Mouse (Mus musculus) gastrocnemius, postnatal 36 days (tissue): ENCODE data around the gene Ssh3. TPM values are rescaled to one million over a fixed set of nuclear protein-coding genes. Genes with fewer than 3 reads are reported as not detected.
A peak's percentile ranks its signal among the peaks of the same experiment; 100 is the strongest.

ENCODE experiments used
- DNase-seq, 2 experiments: peaks; one replicate each; pipeline ENCODE4 v3.0.0; 2022
- intact Hi-C: fragments of 180-260 bp; cut with DNase I; formaldehyde crosslinking; loops from one replicate; pipeline ENCODE4 v1.15.1; 2025
- microRNA-seq, 2 experiments: library from miRNA; unstranded; fragments of <30 nt; microRNA quantifications; one replicate each; pipeline ENCODE4 v1.2.0; 2021
- total RNA-seq, 2 experiments: library from RNA; stranded (reverse); gene quantifications; 2 replicates each; pipeline ENCODE4 v1.2.3; 2021

Ssh3 gene
- total RNA-seq, 2 experiments from 2014 or later, result 2.4 to 3.0 TPM

- DNase-seq, result no peak
- intact Hi-C loops, result loop anchor here (10.0 kb wide), 1 partner anchor 206 kb away; the partner anchor contains the start of gene Ndufv1
These were observed 47.8 kb downstream of the Ssh3 start for GRCm38 (mm10) chr19:4220957-4221743.

- DNase-seq, result no peak
- intact Hi-C loops, result loop anchor here (10.0 kb wide), 1 partner anchor 206 kb away; the partner anchor contains the start of gene Ndufv1
These were observed 48.6 kb downstream of the Ssh3 start for GRCm38 (mm10) chr19:4220416-4220815.

- DNase-seq, result no peak
- intact Hi-C loops, result loop anchor here (10.0 kb wide), 1 partner anchor 205 kb away; the partner anchor contains the start of gene Ndufv1
These were observed 49.0 kb downstream of the Ssh3 start for GRCm38 (mm10) chr19:4219943-4220342.

GRCm38 (mm10) chr19:4218784-4219183, 50.2 kb downstream of the Ssh3 start:
- intact Hi-C loops, result no loop called here
- DNase-seq, result no peak

GRCm38 (mm10) chr19:4218293-4218692, 50.7 kb downstream of the Ssh3 start:
- no peak for DNase-seq
- intact Hi-C loops, result no loop called here

GRCm38 (mm10) chr19:4217855-4218254, 51.1 kb downstream of the Ssh3 start:
- no peak for DNase-seq
- intact Hi-C loops, result no loop called here

- intact Hi-C loops, result no loop called here
These were observed 51.8 kb downstream of the Ssh3 start for GRCm38 (mm10) chr19:4217140-4217539.

GRCm38 (mm10) chr19:4216041-4216685, 52.8 kb downstream of the Ssh3 start:
- intact Hi-C loops, result no loop called here
- DNase-seq, result no peak

More at GRCm38 (mm10) chr19:4217140-4217539, 51.8 kb downstream of the Ssh3 start:
- no peak for DNase-seq

- DNase-seq, result no peak
- intact Hi-C loops, result no loop called here
These were observed 53.5 kb downstream of the Ssh3 start for GRCm38 (mm10) chr19:4215451-4215840.

GRCm38 (mm10) chr19:4214771-4215450, 54.1 kb downstream of the Ssh3 start:
- no peak for DNase-seq
- intact Hi-C loops, result no loop called here

GRCm38 (mm10) chr19:4214071-4214770, 54.8 kb downstream of the Ssh3 start, which contains the start of the genes Clcf1 and AC109138.7:
Gene Clcf1 (plus strand): TSS chr19:4214238.
Gene AC109138.7 (plus strand): TSS chr19:4214357.
- intact Hi-C loops, result no loop called here
- DNase-seq, result peak in 1 of 2 experiments; percentile 43

GRCm38 (mm10) chr19:4213524-4213974, 55.4 kb downstream of the Ssh3 start:
- intact Hi-C loops, result no loop called here
- DNase-seq, result no peak

GRCm38 (mm10) chr19:4211891-4212588, 56.9 kb downstream of the Ssh3 start:
- no peak for DNase-seq
- intact Hi-C loops, result no loop called here

Small RNA genes within 50 kb of the gene (microRNA-seq; reads per million reads assigned to microRNA genes)
- gene Gm26115 (0 reads per million in 2 experiments), gene Mir6985 (0 to 0.36 reads per million in 2 experiments)

Other genes starting within 250 kb of the Ssh3 start
- 100 to 1,000 TPM; 344 to 368 TPM for gene Gstp1, start 231.2 kb downstream of the Ssh3 start, total RNA-seq
- gene Gstp2, start 223.2 kb downstream of the Ssh3 start, total RNA-seq, result 100 to 1,000 TPM; 148 to 162 TPM
- not detected for gene Gstp3, start 209.6 kb downstream of the Ssh3 start, total RNA-seq
- not detected for gene Cabp2, start 187.6 kb downstream of the Ssh3 start, total RNA-seq
- 10 to 100 TPM; 20.0 to 22.3 TPM for gene Cdk2ap2, start 172.0 kb downstream of the Ssh3 start, total RNA-seq
- 1 to 10 TPM; 3.8 to 4.0 TPM for gene Pitpnm1, start 169.2 kb downstream of the Ssh3 start, total RNA-seq
- gene Aip, start 143.3 kb downstream of the Ssh3 start, total RNA-seq, result 10 to 100 TPM; 58.2 to 68.0 TPM
- gene Gpr152, start 129.4 kb downstream of the Ssh3 start, total RNA-seq, result not detected
- gene Cabp4, start 125.1 kb downstream of the Ssh3 start, total RNA-seq, result not detected
- gene Coro1b, start 120.6 kb downstream of the Ssh3 start, total RNA-seq, result 10 to 100 TPM; 13.9 to 15.3 TPM
- gene Ptprcap, start 115.6 kb downstream of the Ssh3 start, total RNA-seq, result 1 to 10 TPM in 1 of 2 experiments, under 1 TPM in 1; 0.86 to 1.8 TPM
- gene Rps6kb2, start 105.8 kb downstream of the Ssh3 start, total RNA-seq, result 10 to 100 TPM; 25.2 to 26.8 TPM
- gene Carns1, start 93.7 kb downstream of the Ssh3 start, total RNA-seq, result 10 to 100 TPM; 26.0 to 26.2 TPM
- gene Tbc1d10c, start 77.9 kb downstream of the Ssh3 start, total RNA-seq, result 1 to 10 TPM; 4.7 to 5.6 TPM
- gene Ppp1ca, start 77.1 kb downstream of the Ssh3 start, total RNA-seq, result 100 to 1,000 TPM; 196 to 211 TPM
- gene Rad9a, start 67.5 kb downstream of the Ssh3 start, total RNA-seq, result 1 to 10 TPM; 2.3 to 2.9 TPM
- gene Clcf1, start 54.9 kb downstream of the Ssh3 start, total RNA-seq, result under 1 TPM; 0.52 to 0.61 TPM
- gene AC109138.7, start 54.8 kb downstream of the Ssh3 start, total RNA-seq, result not detected
- 10 to 100 TPM; 16.0 to 21.1 TPM for gene Pold4, start 37.3 kb downstream of the Ssh3 start, total RNA-seq
- under 1 TPM; 0.23 to 0.27 TPM for gene Ankrd13d, start 14.0 kb upstream of the Ssh3 start, total RNA-seq
- 10 to 100 TPM; 41.5 to 52.0 TPM for gene Grk2, start 37.0 kb upstream of the Ssh3 start, total RNA-seq
- gene Kdm2a, start 129.1 kb upstream of the Ssh3 start, total RNA-seq, result 10 to 100 TPM; 26.5 to 32.2 TPM
- gene Rhod, start 170.3 kb upstream of the Ssh3 start, total RNA-seq, result under 1 TPM; 0.39 to 0.69 TPM
- gene Syt12, start 208.3 kb upstream of the Ssh3 start, total RNA-seq, result 1 to 10 TPM; 8.5 to 8.6 TPM
- gene 2010003K11Rik, start 229.4 kb upstream of the Ssh3 start, total RNA-seq, result not detected
- 10 to 100 TPM; 62.5 to 63.4 TPM for gene Pcx, start 241.3 kb upstream of the Ssh3 start, total RNA-seq